Mouse (Mus musculus): ENCODE results near the gene Foxn3. TPM values are rescaled to one million over a fixed set of nuclear protein-coding genes. Genes with fewer than 3 reads are reported as not detected.

Gene Foxn3
- total and polyA plus RNA-seq, 2 experiments: 21.1 to 27.3 TPM

GRCm38 (mm10) chr12:99471431-99471830 lies 92.0 kb downstream of the Foxn3 start:
- DNase-seq (ENCODE audit: extremely low read depth, low read depth, low spot score): no peak
- no peaks in the 10 kb centered on the region for H3K4me1 ChIP-seq (ENCODE audit: control insufficient read depth, insufficient read depth, low read length)
- peaks cover 3% of the 10 kb centered on the region; the same call in 1 of the 2 replicates for H3K79me2 ChIP-seq (ENCODE audit: control insufficient read depth, insufficient read depth, low read length)
- no peaks in the 10 kb centered on the region for H3K36me3 ChIP-seq (ENCODE audit: control insufficient read depth, insufficient read depth, low read length)
- 91% methylated on average over 7 of the region's 7 CpGs for WGBS
- H3K4me3 ChIP-seq (ENCODE audit: insufficient read depth, low read depth, low read length): no peak overlapping the region
- H3K27ac ChIP-seq (replicated peaks; ENCODE audit: insufficient read depth, low read depth, low read length): no peak overlapping the region
- no peak for TF ChIP-seq CTCF (IDR thresholded peaks at IDR 0.05; ENCODE audit: low read depth, low read length)
- no peak for TF ChIP-seq POLR2A (IDR thresholded peaks at IDR 0.05; ENCODE audit: extremely low read depth, insufficient read depth, low read length)
- no peak overlapping the region for H3K9ac ChIP-seq (ENCODE audit: low read depth, low read length)
- no peaks in the 10 kb centered on the region for H3K27me3 ChIP-seq (ENCODE audit: control insufficient read depth, insufficient read depth, low read length)

GRCm38 (mm10) chr12:99467884-99468311 lies 95.5 kb downstream of the Foxn3 start:
- TF ChIP-seq CTCF (IDR thresholded peaks at IDR 0.05; ENCODE audit: low read depth, low read length) (no peak), POLR2A (IDR thresholded peaks at IDR 0.05; ENCODE audit: extremely low read depth, insufficient read depth, low read length) (no peak)
- Histone ChIP-seq H3K36me3 (ENCODE audit: control insufficient read depth, insufficient read depth, low read length) (no peaks in the 10 kb centered on the region), H3K79me2 (ENCODE audit: control insufficient read depth, insufficient read depth, low read length) (peaks cover 3% of the 10 kb centered on the region; the same call in 1 of the 2 replicates), H3K27ac (replicated peaks; ENCODE audit: insufficient read depth, low read depth, low read length) (no peak overlapping the region), H3K4me3 (ENCODE audit: insufficient read depth, low read depth, low read length) (no peak overlapping the region), H3K27me3 (ENCODE audit: control insufficient read depth, insufficient read depth, low read length) (no peaks in the 10 kb centered on the region), H3K9ac (ENCODE audit: low read depth, low read length) (no peak overlapping the region; the same call in 1 of the 2 replicates), H3K4me1 (ENCODE audit: control insufficient read depth, insufficient read depth, low read length) (no peaks in the 10 kb centered on the region)
- peak; percentile 29 for DNase-seq (ENCODE audit: extremely low read depth, low read depth, low spot score)
- 71% methylated on average over 15 of the region's 15 CpGs for WGBS

- Histone ChIP-seq H3K27ac (replicated peaks; ENCODE audit: insufficient read depth, low read depth, low read length) (no peak overlapping the region), H3K27me3 (ENCODE audit: control insufficient read depth, insufficient read depth, low read length) (no peaks in the 10 kb centered on the region), H3K9ac (ENCODE audit: low read depth, low read length) (no peak overlapping the region), H3K4me3 (ENCODE audit: insufficient read depth, low read depth, low read length) (no peak overlapping the region), H3K36me3 (ENCODE audit: control insufficient read depth, insufficient read depth, low read length) (no peaks in the 10 kb centered on the region), H3K4me1 (ENCODE audit: control insufficient read depth, insufficient read depth, low read length) (no peaks in the 10 kb centered on the region), H3K79me2 (ENCODE audit: control insufficient read depth, insufficient read depth, low read length) (peaks cover 3% of the 10 kb centered on the region; the same call in 1 of the 2 replicates)
- no peak for DNase-seq (ENCODE audit: extremely low read depth, low read depth, low spot score)
- TF ChIP-seq CTCF (IDR thresholded peaks at IDR 0.05; ENCODE audit: low read depth, low read length) (no peak), POLR2A (IDR thresholded peaks at IDR 0.05; ENCODE audit: extremely low read depth, insufficient read depth, low read length) (no peak)
- 93% methylated on average over 12 of the region's 12 CpGs for WGBS
These were observed 96.0 kb downstream of the Foxn3 start for GRCm38 (mm10) chr12:99467256-99467883.

- Histone ChIP-seq H3K36me3 (ENCODE audit: control insufficient read depth, insufficient read depth, low read length) (no peaks in the 10 kb centered on the region), H3K4me3 (ENCODE audit: insufficient read depth, low read depth, low read length) (no peak overlapping the region), H3K4me1 (ENCODE audit: control insufficient read depth, insufficient read depth, low read length) (no peaks in the 10 kb centered on the region), H3K79me2 (ENCODE audit: control insufficient read depth, insufficient read depth, low read length) (peaks cover 3% of the 10 kb centered on the region; the same call in 1 of the 2 replicates), H3K27me3 (ENCODE audit: control insufficient read depth, insufficient read depth, low read length) (no peaks in the 10 kb centered on the region), H3K9ac (ENCODE audit: low read depth, low read length) (no peak overlapping the region), H3K27ac (replicated peaks; ENCODE audit: insufficient read depth, low read depth, low read length) (no peak overlapping the region)
- no peak for TF ChIP-seq POLR2A (IDR thresholded peaks at IDR 0.05; ENCODE audit: extremely low read depth, insufficient read depth, low read length)
- TF ChIP-seq CTCF (IDR thresholded peaks at IDR 0.05; ENCODE audit: low read depth, low read length): no peak
- WGBS: 96% methylated on average over 5 of the region's 5 CpGs
- DNase-seq (ENCODE audit: extremely low read depth, low read depth, low spot score): no peak
These were observed 97.0 kb downstream of the Foxn3 start for GRCm38 (mm10) chr12:99466426-99466825.

GRCm38 (mm10) chr12:99464291-99464690 lies 99.1 kb downstream of the Foxn3 start:
- 72% methylated on average over 5 of the region's 5 CpGs for WGBS
- TF ChIP-seq CTCF (IDR thresholded peaks at IDR 0.05; ENCODE audit: low read depth, low read length) (no peak), POLR2A (IDR thresholded peaks at IDR 0.05; ENCODE audit: extremely low read depth, insufficient read depth, low read length) (no peak)
- DNase-seq (ENCODE audit: extremely low read depth, low read depth, low spot score): no peak
- H3K27ac ChIP-seq (replicated peaks; ENCODE audit: insufficient read depth, low read depth, low read length): no peak overlapping the region
- no peak overlapping the region for H3K9ac ChIP-seq (ENCODE audit: low read depth, low read length)
- H3K79me2 ChIP-seq (ENCODE audit: control insufficient read depth, insufficient read depth, low read length): peaks cover 3% of the 10 kb centered on the region; the same call in 1 of the 2 replicates
- H3K36me3 ChIP-seq (ENCODE audit: control insufficient read depth, insufficient read depth, low read length): no peaks in the 10 kb centered on the region
- H3K27me3 ChIP-seq (ENCODE audit: control insufficient read depth, insufficient read depth, low read length): no peaks in the 10 kb centered on the region
- H3K4me3 ChIP-seq (ENCODE audit: insufficient read depth, low read depth, low read length): no peak overlapping the region
- H3K4me1 ChIP-seq (ENCODE audit: control insufficient read depth, insufficient read depth, low read length): no peaks in the 10 kb centered on the region

- Histone ChIP-seq H3K79me2 (ENCODE audit: control insufficient read depth, insufficient read depth, low read length) (peaks cover 2% of the 10 kb centered on the region; the same call in 1 of the 2 replicates), H3K4me3 (ENCODE audit: insufficient read depth, low read depth, low read length) (no peak overlapping the region), H3K36me3 (ENCODE audit: control insufficient read depth, insufficient read depth, low read length) (no peaks in the 10 kb centered on the region), H3K9ac (ENCODE audit: low read depth, low read length) (no peak overlapping the region), H3K4me1 (ENCODE audit: control insufficient read depth, insufficient read depth, low read length) (no peaks in the 10 kb centered on the region), H3K27me3 (ENCODE audit: control insufficient read depth, insufficient read depth, low read length) (no peaks in the 10 kb centered on the region), H3K27ac (replicated peaks; ENCODE audit: insufficient read depth, low read depth, low read length) (no peak overlapping the region)
- 100% methylated on average over 1 of the region's 1 CpGs for WGBS
- no peak for DNase-seq (ENCODE audit: extremely low read depth, low read depth, low spot score)
- TF ChIP-seq POLR2A (IDR thresholded peaks at IDR 0.05; ENCODE audit: extremely low read depth, insufficient read depth, low read length) (no peak), CTCF (IDR thresholded peaks at IDR 0.05; ENCODE audit: low read depth, low read length) (no peak)
These were observed 100.5 kb downstream of the Foxn3 start for GRCm38 (mm10) chr12:99462846-99463245.

Data from liver, adult 2 months (tissue).